Mouse (Mus musculus) lung, postnatal 0 days (tissue): ENCODE measurements around the gene Il21r. TPM values are rescaled to one million over a fixed set of nuclear protein-coding genes. Genes with fewer than 3 reads are reported as not detected.

Source experiments
- ATAC-seq: fragments of 200-750 bp; cut with Nextera tagmentation; 2 replicates; pipeline ENCODE4 v1.8.0; 2017; ENCODE audit warnings: moderate library complexity
- DNase-seq: peaks from one replicate; pipeline ENCODE4 v3.0.0-alpha.2; 2016; ENCODE audit warnings: low spot score
- H3K27ac ChIP-seq: fragments of 300-500 bp; sonication (generic); 2 replicates; pipeline ENCODE4 v1.5.1; 2014; ENCODE audit warnings: antibody characterized with exemption, mild to moderate bottlenecking, low read length, mixed read lengths
- H3K27me3 ChIP-seq: fragments of 300-500 bp; sonication (generic); replicated peaks from 2 replicates; pipeline ENCODE4 v1.6.1; 2014; ENCODE audit warnings: low read length, mixed read lengths; ENCODE audit not compliant: insufficient read depth
- H3K36me3 ChIP-seq: fragments of 300-500 bp; sonication (generic); 2 replicates; pipeline ENCODE4 v1.6.1; 2014; ENCODE audit warnings: low read length, mixed read lengths; ENCODE audit not compliant: insufficient read depth
- H3K4me1 ChIP-seq: fragments of 300-500 bp; sonication (generic); 2 replicates; pipeline ENCODE4 v1.6.1; 2014; ENCODE audit warnings: antibody characterized with exemption, low read depth, low read length, mixed read lengths; ENCODE audit not compliant: insufficient read depth
- H3K4me2 ChIP-seq: fragments of 300-500 bp; sonication (generic); replicated peaks from 2 replicates; pipeline ENCODE4 v1.6.1; 2014; ENCODE audit warnings: low read depth, mild to moderate bottlenecking, low read length, moderate library complexity, mixed read lengths
- H3K4me3 ChIP-seq: fragments of 300-500 bp; sonication (generic); 2 replicates; pipeline ENCODE4 v1.5.1; 2014; ENCODE audit warnings: low read depth, low read length
- H3K9ac ChIP-seq: fragments of 300-500 bp; sonication (generic); replicated peaks from 2 replicates; pipeline ENCODE4 v1.6.1; 2014; ENCODE audit warnings: low read depth, mild to moderate bottlenecking
- H3K9me3 ChIP-seq: fragments of 300-500 bp; sonication (generic); 2 replicates; pipeline ENCODE4 v1.6.1; 2016; ENCODE audit warnings: low read length, mixed read lengths
- CTCF ChIP-seq: IDR thresholded peaks from 2 replicates; pipeline ENCODE4 v1.5.1; 2016; ENCODE audit warnings: antibody characterized with exemption, mild to moderate bottlenecking
- EP300 ChIP-seq: IDR thresholded peaks from 2 replicates; pipeline ENCODE4 v1.6.1; 2016; ENCODE audit warnings: antibody characterized with exemption, mild to moderate bottlenecking, control low read depth
- WGBS: fragments of 180-500 bp; shearing (Covaris S2); extraction: QIAGEN DNeasy Blood & Tissue Kit; methylation state at CpG from one replicate; pipeline ENCODE4 v1.1.7; 2014; 5-methylcytosine and 5-hydroxymethylcytosine counted together
- polyA plus RNA-seq: library from polyadenylated mRNA; unstranded; fragments of >200 nt; fragmentation: Nextera tagmentation; extraction: Ambion mirVana; gene quantifications from 2 replicates; pipeline ENCODE4 v1.2.1, GENCODE M21; 2015

The Il21r gene
- polyA plus RNA-seq, 1 experiment from 2014 or later = 0.38 TPM

DNA sequence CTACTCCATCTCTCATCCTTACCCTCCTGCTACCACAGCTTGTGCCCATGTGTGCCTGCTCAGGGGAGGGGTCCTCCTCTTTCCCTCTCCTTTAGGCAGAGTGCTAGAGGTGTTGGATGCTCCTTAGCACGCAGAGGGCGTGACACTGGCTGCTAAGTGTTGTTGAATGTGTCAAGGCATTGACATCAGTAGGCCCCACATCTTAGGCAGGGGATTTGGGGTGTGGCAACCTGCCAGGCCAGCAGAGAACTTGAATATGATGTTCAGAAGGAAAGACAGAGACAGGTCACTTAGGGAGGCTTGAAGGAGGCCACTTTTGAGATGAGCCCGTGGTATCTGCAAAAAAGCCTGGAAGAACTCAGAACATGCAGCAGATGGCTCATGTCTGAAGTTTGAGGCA, 25.1 kb upstream of the Il21r start:
- 67% methylated on average over 3 of the region's 3 CpGs for WGBS

GRCm38 (mm10) chr7:125579545-125580219, 23.5 kb upstream of the Il21r start:
- H3K9ac ChIP-seq = no peak overlapping the region
- H3K27me3 ChIP-seq = no peaks in the 10 kb centered on the region
- TF ChIP-seq CTCF (no peak), EP300 (no peak)
- H3K36me3 ChIP-seq = peaks cover 8% of the 10 kb centered on the region; the same call in 1 of the 2 replicates
- no peak overlapping the region for H3K4me2 ChIP-seq
- WGBS = 73% methylated on average over 9 of the region's 9 CpGs
- H3K27ac ChIP-seq = no peak overlapping the region
- peaks cover 19% of the 10 kb centered on the region; the same call in 1 of the 2 replicates for H3K4me1 ChIP-seq
- no peak overlapping the region for H3K4me3 ChIP-seq
- no peaks in the 10 kb centered on the region for H3K9me3 ChIP-seq
- no peak for ATAC-seq
- no peak for DNase-seq

More for the DNA sequence above, 25.1 kb upstream of the Il21r start:
- no peak overlapping the region for H3K4me2 ChIP-seq
- no peaks in the 10 kb centered on the region for H3K9me3 ChIP-seq
- H3K27me3 ChIP-seq = no peaks in the 10 kb centered on the region
- ATAC-seq (no peak), DNase-seq (no peak)
- no peak overlapping the region for H3K9ac ChIP-seq
- H3K36me3 ChIP-seq = peaks cover 16% of the 10 kb centered on the region; the same call in 1 of the 2 replicates
- no peak overlapping the region for H3K27ac ChIP-seq
- no peak overlapping the region for H3K4me3 ChIP-seq
- no peak for TF ChIP-seq EP300
- TF ChIP-seq CTCF = no peak
- H3K4me1 ChIP-seq = peaks cover 19% of the 10 kb centered on the region; the same call in 1 of the 2 replicates

DNA sequence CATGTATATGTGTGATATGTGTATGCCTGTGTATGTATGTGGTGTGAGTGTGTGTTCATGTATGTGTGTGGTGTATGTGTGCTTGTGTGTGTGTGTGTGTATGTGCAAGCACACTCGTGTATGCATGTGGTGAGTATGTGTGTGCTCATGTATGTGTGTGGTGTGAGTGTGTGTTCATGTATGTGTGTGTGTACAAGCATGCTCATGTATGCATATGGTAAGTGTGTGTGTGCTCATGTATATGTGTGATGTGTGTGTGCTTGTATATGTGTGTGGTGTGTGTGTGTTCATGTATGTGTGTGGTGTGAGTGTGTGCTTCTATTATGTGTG, 23.0 kb upstream of the Il21r start:
- Histone ChIP-seq H3K4me2 (no peak overlapping the region), H3K27ac (no peak overlapping the region), H3K9me3 (no peaks in the 10 kb centered on the region), H3K27me3 (no peaks in the 10 kb centered on the region), H3K9ac (no peak overlapping the region), H3K4me1 (peaks cover 19% of the 10 kb centered on the region; the same call in 1 of the 2 replicates), H3K36me3 (peaks cover 8% of the 10 kb centered on the region; the same call in 1 of the 2 replicates), H3K4me3 (no peak overlapping the region)
- DNase-seq = no peak
- TF ChIP-seq CTCF (no peak), EP300 (no peak)
- 100% methylated on average over 1 of the region's 1 CpGs for WGBS
- no peak for ATAC-seq

- peaks cover 19% of the 10 kb centered on the region; the same call in 1 of the 2 replicates for H3K4me1 ChIP-seq
- DNase-seq (peak; percentile 85), ATAC-seq (peak; percentile 60)
- H3K27ac ChIP-seq = 0 out of 2 replicates have a peak overlapping the region, but pooled peaks have one; percentile 9
- 0 out of 2 replicates have a peak overlapping the region, but pooled peaks have one; percentile 16 for H3K9ac ChIP-seq
- no peak for TF ChIP-seq CTCF
- TF ChIP-seq EP300 = peak; percentile 90
- H3K27me3 ChIP-seq = no peaks in the 10 kb centered on the region
- WGBS = 9% methylated on average over 16 of the region's 16 CpGs
- H3K4me3 ChIP-seq = peak overlapping the region; percentile 25
- H3K36me3 ChIP-seq = peaks cover 2% of the 10 kb centered on the region; the same call in 1 of the 2 replicates
- H3K9me3 ChIP-seq = no peaks in the 10 kb centered on the region
- peak overlapping the region; percentile 62 for H3K4me2 ChIP-seq
Measured at GRCm38 (mm10) chr7:125580625-125581316, 22.5 kb upstream of the Il21r start.

DNA sequence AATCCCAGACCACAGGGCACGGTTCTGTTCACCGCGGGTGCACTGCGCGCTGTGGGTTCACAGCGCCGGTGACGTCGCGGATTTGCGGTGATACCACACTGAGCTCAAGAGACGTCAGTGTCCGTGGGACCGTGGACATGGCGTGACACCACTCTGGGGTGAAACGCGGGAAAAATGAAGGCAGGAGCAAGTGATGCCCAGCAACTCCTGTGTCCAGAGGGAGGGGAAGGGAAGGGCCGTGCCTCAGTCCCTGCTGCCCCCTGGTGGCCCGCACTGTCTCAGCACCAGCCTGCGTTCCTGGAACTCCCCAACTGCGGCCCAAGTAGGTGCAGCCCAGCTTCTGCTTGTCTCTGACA, 21.9 kb upstream of the Il21r start:
- Histone ChIP-seq H3K9ac (0 out of 2 replicates have a peak overlapping the region, but pooled peaks have one; percentile 16), H3K27ac (no peak overlapping the region), H3K36me3 (no peaks in the 10 kb centered on the region), H3K4me2 (peak overlapping the region; percentile 62), H3K27me3 (no peaks in the 10 kb centered on the region), H3K9me3 (no peaks in the 10 kb centered on the region), H3K4me3 (peak overlapping the region; percentile 25), H3K4me1 (peaks cover 19% of the 10 kb centered on the region; the same call in 1 of the 2 replicates)
- DNase-seq = peak; percentile 93
- WGBS = under 1% methylated on average over 21 of the region's 21 CpGs
- peak; percentile 99 for TF ChIP-seq CTCF
- TF ChIP-seq EP300 = no peak
- peak; percentile 69 for ATAC-seq

DNA sequence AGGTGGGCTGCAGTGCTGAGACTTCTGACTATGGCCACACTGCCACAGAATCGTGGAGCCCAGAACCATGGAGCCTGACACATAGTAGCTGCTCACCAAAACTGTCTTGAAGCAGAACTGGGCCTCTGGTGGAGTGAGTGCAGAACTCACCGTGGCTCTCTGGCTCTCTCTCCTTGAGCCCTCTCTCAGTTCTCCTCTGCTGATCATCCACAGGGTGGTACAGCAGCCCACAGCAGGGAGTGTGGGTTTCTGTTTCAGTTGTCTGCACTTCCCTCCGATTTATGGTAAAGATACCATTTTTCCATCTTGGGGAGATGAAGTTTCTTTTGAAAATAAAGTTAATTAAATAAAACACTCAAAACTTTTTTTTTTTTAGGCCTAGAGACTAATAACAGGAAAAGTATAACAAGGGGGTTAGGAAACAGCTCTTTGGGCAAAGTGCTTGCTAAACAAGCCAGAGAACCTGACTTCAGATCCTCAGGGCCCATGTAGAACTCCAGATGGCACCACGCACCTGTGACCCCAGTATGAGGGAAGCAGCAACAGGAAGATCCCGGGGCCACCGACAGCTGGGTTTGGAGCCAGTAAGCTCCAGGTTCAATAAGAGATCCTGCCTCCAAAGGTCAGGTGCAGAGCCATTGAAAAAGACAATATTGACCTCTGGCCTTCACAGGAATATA, 19.8 kb upstream of the Il21r start:
- ATAC-seq (no peak), DNase-seq (no peak)
- WGBS = 74% methylated on average over 6 of the region's 6 CpGs
- peaks cover 6% of the 10 kb centered on the region; the same call in 1 of the 2 replicates for H3K4me1 ChIP-seq
- H3K4me2 ChIP-seq = no peak overlapping the region
- no peaks in the 10 kb centered on the region for H3K9me3 ChIP-seq
- H3K27ac ChIP-seq = no peak overlapping the region
- H3K4me3 ChIP-seq = no peak overlapping the region
- H3K9ac ChIP-seq = no peak overlapping the region
- H3K36me3 ChIP-seq = no peaks in the 10 kb centered on the region
- no peaks in the 10 kb centered on the region for H3K27me3 ChIP-seq
- TF ChIP-seq CTCF (no peak), EP300 (no peak)
